Mouse (Mus musculus) forebrain, embryonic 13.5 days (tissue): Measurements from ENCODE around the gene Adgrd1. TPM values are rescaled to one million over a fixed set of nuclear protein-coding genes. Genes with fewer than 3 reads are reported as not detected.

ENCODE experiments used
- ATAC-seq: fragments of 200-750 bp; cut with Nextera tagmentation; 2 replicates; pipeline ENCODE4 v1.8.0; 2017
- H3K27ac ChIP-seq: fragments of 300-500 bp; sonication (generic); 2 replicates; pipeline ENCODE4 v1.5.1; 2015; ENCODE audit warnings: inconsistent platforms, mild to moderate bottlenecking, moderate library complexity
- H3K27me3 ChIP-seq: fragments of 300-500 bp; sonication (generic); 2 replicates; pipeline ENCODE4 v1.6.1; 2015; ENCODE audit warnings: mild to moderate bottlenecking, inconsistent platforms
- H3K36me3 ChIP-seq: fragments of 300-500 bp; sonication (generic); 2 replicates; pipeline ENCODE4 v1.6.1; 2015; ENCODE audit warnings: mild to moderate bottlenecking, inconsistent platforms; ENCODE audit not compliant: poor library complexity, severe bottlenecking
- H3K4me1 ChIP-seq: fragments of 300-500 bp; sonication (generic); 2 replicates; pipeline ENCODE4 v1.6.1; 2015; ENCODE audit warnings: inconsistent platforms
- H3K4me2 ChIP-seq: fragments of 300-500 bp; sonication (generic); 2 replicates; pipeline ENCODE4 v1.6.1; 2015; ENCODE audit warnings: inconsistent platforms, mild to moderate bottlenecking, moderate library complexity
- H3K4me3 ChIP-seq: fragments of 300-500 bp; sonication (generic); 2 replicates; pipeline ENCODE4 v1.5.1; 2015; ENCODE audit warnings: mild to moderate bottlenecking, inconsistent platforms
- H3K9ac ChIP-seq: fragments of 300-500 bp; sonication (generic); 2 replicates; pipeline ENCODE4 v1.6.1; 2015; ENCODE audit warnings: mild to moderate bottlenecking, inconsistent platforms
- H3K9me3 ChIP-seq: fragments of 300-500 bp; sonication (generic); replicated peaks from 2 replicates; pipeline ENCODE4 v1.6.1; 2016; ENCODE audit warnings: inconsistent platforms
- WGBS: fragments of 180-500 bp; shearing (Covaris S2); methylation state at CpG from one replicate; pipeline ENCODE4 v1.1.7; 2015; 5-methylcytosine and 5-hydroxymethylcytosine counted together
- polyA plus RNA-seq: library from polyadenylated mRNA; unstranded; fragments of >200 nt; fragmentation: Nextera tagmentation; extraction: Ambion mirVana; gene quantifications from 2 replicates; pipeline ENCODE4 v1.2.1, GENCODE M21; 2015

The Adgrd1 gene
- polyA plus RNA-seq, 1 experiment from 2014 or later = 0.09 TPM

DNA sequence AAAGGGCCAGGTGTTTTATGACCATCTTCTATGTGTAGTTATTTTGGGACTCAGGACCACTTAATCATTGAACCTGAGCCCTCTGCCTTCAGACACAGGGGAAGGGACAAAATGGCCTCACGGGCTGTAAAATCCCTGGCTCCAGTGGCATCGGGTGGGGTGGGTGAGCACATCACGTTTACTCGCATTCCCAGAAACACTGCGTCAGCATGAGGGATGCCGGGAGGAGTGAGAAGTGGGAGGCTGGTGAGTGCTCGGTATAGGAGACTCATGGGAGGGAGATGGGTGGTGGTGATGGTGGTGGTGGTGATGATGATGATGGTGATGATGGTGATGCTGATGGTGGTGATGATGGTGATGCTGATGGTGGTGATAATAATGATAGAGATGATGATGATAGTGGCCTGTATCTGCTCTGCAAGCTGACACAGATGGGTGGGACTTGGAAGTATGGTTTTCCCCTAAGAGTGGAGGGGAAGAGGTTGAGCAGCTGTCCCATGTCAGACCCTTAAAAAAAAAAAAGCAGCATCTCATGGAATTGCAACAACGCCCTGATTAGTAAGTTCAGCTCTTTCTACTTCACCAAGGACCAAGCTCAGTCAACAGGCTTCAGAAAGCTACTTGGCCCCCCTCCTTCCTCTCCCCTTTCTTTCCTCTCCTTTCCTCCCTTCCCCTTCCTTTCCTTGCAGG lies 29.9 kb upstream of the Adgrd1 start:
- no peaks in the 10 kb centered on the region for H3K36me3 ChIP-seq
- H3K27me3 ChIP-seq = no peaks in the 10 kb centered on the region
- H3K9ac ChIP-seq = no peak overlapping the region
- peaks cover 20% of the 10 kb centered on the region for H3K4me1 ChIP-seq
- no peak overlapping the region for H3K4me2 ChIP-seq
- H3K9me3 ChIP-seq = no peaks in the 10 kb centered on the region
- H3K4me3 ChIP-seq = no peak overlapping the region
- ATAC-seq = no peak
- WGBS = 94% methylated on average over 8 of the region's 8 CpGs
- no peak overlapping the region for H3K27ac ChIP-seq

DNA sequence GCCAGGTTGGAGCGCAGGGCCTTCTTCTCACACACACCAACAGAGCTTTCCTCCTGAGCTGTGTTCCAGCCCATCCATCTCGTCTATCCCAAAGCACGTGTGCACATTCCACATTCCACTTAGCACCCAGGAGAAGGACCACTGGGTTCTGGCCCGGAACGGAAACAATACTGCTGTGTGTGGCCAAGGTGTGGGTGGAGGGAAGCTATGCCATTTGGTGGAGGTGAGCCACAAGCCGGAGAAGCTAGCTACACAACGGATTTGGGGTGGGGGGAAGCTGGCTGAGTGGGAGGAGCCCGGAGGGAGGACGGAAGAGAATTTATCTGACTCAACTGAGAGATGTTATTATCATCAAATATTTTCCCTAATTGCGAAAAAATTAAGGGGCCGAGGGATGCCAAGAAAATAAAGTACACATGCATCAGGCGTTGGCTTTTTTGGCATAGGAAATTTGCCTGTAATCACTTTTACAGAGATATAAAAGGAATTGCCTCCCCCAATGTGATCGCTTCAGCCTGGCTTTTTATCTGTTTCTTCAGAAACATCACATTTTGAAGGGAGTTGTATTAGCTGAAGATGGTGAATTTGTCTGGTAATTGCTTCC lies 29.2 kb upstream of the Adgrd1 start:
- Histone ChIP-seq H3K4me1 (peaks cover 26% of the 10 kb centered on the region), H3K27me3 (no peaks in the 10 kb centered on the region), H3K9ac (no peak overlapping the region), H3K9me3 (no peaks in the 10 kb centered on the region), H3K36me3 (no peaks in the 10 kb centered on the region), H3K4me3 (no peak overlapping the region), H3K27ac (no peak overlapping the region), H3K4me2 (no peak overlapping the region)
- WGBS = 83% methylated on average over 13 of the region's 13 CpGs
- no peak for ATAC-seq

DNA sequence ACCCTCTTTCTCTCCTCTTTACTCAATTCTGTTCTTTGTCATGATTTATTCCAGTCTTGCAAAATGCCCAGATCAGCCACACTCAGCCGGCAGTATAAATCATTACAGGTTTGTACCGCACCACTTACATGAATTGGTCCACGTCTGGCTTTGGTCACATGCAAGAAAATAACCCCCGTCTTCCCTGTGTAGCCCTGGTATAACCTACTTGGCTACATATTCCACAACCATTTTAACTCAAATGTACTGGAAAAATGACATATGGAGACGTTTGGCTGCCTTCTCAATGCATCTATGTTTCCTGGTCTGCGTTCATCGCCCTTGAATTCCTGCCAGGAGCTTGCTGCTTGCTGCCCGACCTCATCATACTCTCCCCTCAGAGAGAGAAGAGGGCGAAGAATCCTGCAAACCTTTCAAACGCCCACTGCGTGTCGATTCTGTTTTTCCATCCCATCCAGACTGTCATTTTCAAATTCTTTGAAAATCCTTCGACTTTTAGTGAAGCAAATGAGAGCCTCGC lies 24.7 kb upstream of the Adgrd1 start:
- ATAC-seq = no peak
- Histone ChIP-seq H3K4me1 (peaks cover 20% of the 10 kb centered on the region), H3K4me3 (no peak overlapping the region), H3K27ac (peak overlapping the region; percentile 54), H3K9ac (no peak overlapping the region), H3K27me3 (no peaks in the 10 kb centered on the region), H3K4me2 (no peak overlapping the region), H3K9me3 (no peaks in the 10 kb centered on the region), H3K36me3 (no peaks in the 10 kb centered on the region)
- 68% methylated on average over 14 of the region's 14 CpGs for WGBS

DNA sequence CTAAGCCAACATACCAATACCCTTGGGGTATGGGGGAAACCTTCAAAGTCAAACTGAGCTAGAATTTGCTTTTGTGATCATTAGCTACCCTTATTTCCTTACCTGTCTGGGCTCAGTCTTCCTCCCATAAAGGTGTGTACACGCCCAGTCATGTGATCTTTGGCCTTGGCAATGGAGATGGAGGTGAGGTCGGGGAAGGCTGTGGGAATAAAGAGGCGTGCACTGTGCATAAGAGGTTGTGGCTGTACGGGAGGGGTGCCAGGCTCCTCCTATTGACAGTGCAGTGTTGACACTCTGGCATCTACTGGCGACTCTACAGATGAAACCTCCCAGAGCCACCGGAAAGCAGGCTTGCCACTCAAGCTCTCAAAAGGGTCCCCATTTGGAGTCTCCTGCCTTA lies 23.1 kb upstream of the Adgrd1 start:
- peaks cover 20% of the 10 kb centered on the region for H3K4me1 ChIP-seq
- H3K36me3 ChIP-seq = no peaks in the 10 kb centered on the region
- no peak overlapping the region for H3K9ac ChIP-seq
- no peaks in the 10 kb centered on the region for H3K27me3 ChIP-seq
- H3K27ac ChIP-seq = no peak overlapping the region
- 82% methylated on average over 6 of the region's 6 CpGs for WGBS
- H3K9me3 ChIP-seq = no peaks in the 10 kb centered on the region
- no peak overlapping the region for H3K4me3 ChIP-seq
- no peak overlapping the region for H3K4me2 ChIP-seq
- no peak for ATAC-seq

DNA sequence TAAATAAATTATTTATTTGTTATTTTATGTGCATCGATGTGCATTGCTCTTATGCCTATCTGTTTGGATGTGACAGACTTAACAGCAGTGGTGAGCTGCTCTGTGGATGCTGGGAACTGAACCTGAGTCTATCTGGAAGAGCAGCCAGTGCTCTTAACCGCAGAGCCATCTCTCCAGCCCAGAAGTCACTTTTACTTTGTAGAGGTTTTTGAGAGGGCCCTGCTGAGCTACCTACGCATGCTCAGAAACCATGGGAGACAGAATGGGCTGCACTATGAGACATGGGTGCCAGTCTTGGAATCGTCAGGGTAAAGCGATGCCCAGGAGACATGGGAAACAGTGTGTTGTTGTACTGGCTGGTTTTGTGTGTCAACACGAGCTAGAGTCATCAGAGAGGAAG lies 20.5 kb upstream of the Adgrd1 start:
- no peaks in the 10 kb centered on the region for H3K27me3 ChIP-seq
- 87% methylated on average over 6 of the region's 6 CpGs for WGBS
- H3K4me2 ChIP-seq = no peak overlapping the region
- H3K9me3 ChIP-seq = no peaks in the 10 kb centered on the region
- peaks cover 17% of the 10 kb centered on the region for H3K4me1 ChIP-seq
- no peak overlapping the region for H3K9ac ChIP-seq
- no peak overlapping the region for H3K27ac ChIP-seq
- ATAC-seq = no peak
- H3K36me3 ChIP-seq = no peaks in the 10 kb centered on the region
- no peak overlapping the region for H3K4me3 ChIP-seq

DNA sequence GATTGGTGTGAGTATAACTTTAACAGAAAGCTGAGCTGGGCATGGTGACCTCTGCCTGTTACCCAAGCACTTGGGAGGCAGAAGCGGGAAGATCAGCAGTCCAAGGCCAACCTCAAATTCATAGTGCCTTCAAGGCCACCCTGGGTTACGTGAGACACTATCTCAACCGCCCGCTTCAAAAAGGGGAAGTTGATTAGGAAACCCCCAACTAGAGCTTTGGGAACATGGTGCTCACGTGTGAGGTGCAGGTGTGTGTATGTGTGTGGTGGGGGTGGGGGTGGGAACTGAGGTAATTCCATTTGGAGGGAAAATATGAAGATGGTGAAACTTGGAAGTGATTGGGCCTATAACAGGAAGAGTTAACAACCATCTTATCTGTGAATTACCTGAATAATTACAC lies 19.3 kb upstream of the Adgrd1 start:
- peaks cover 7% of the 10 kb centered on the region for H3K4me1 ChIP-seq
- no peak overlapping the region for H3K4me2 ChIP-seq
- H3K9ac ChIP-seq = no peak overlapping the region
- no peaks in the 10 kb centered on the region for H3K36me3 ChIP-seq
- no peak overlapping the region for H3K27ac ChIP-seq
- H3K27me3 ChIP-seq = no peaks in the 10 kb centered on the region
- ATAC-seq = no peak
- no peaks in the 10 kb centered on the region for H3K9me3 ChIP-seq
- WGBS = 89% methylated on average over 5 of the region's 5 CpGs
- H3K4me3 ChIP-seq = no peak overlapping the region

DNA sequence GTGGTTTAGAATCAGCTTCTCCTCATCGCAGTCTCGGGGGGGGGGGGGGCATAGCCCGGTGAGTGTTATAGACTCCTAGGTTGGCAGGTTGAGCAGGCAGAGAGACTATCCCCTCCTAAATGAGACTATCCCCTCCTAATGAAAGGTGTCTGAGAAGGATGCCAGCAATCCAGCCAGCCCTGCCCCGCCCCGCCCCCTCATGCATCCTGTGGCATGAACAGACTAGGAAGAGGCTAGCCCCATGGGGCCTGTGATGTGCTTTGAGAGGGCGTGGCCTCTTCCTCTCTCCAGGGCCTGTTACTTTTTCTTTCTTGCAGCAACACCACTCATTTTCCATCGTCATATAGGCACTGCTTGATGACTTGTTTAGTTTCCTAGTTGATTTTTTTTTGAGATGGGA lies 15.0 kb upstream of the Adgrd1 start:
- Histone ChIP-seq H3K36me3 (no peaks in the 10 kb centered on the region), H3K27ac (no peak overlapping the region)
- WGBS = 88% methylated on average over 7 of the region's 7 CpGs

DNA sequence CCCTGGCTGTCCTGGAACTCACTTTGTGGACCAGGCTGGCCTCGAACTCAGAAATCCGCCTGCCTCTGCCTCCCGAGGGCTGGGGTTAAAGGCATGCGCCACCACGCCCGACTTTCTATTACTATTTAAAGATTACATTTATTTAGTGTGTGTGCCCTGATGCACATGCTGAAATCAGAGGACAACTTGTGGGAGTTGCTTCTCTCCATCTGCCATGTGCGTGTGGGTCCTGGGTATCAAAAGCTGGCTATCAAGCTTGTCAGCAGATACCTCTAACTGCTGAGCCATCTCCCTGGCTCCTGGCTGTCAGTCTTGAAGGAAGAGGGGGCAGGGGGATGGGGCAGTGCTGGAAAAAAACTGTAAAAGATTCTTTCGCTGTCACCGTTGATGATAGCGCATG lies 11.4 kb upstream of the Adgrd1 start:
- Histone ChIP-seq H3K4me2 (no peak overlapping the region), H3K36me3 (no peaks in the 10 kb centered on the region), H3K4me3 (no peak overlapping the region), H3K27ac (no peak overlapping the region), H3K4me1 (no peaks in the 10 kb centered on the region), H3K9me3 (no peaks in the 10 kb centered on the region), H3K9ac (no peak overlapping the region), H3K27me3 (no peaks in the 10 kb centered on the region)
- no peak for ATAC-seq
- WGBS = 90% methylated on average over 10 of the region's 10 CpGs

More for the DNA sequence above, 15.0 kb upstream of the Adgrd1 start:
- H3K9me3 ChIP-seq = no peaks in the 10 kb centered on the region
- no peaks in the 10 kb centered on the region for H3K4me1 ChIP-seq
- no peaks in the 10 kb centered on the region for H3K27me3 ChIP-seq
- H3K9ac ChIP-seq = no peak overlapping the region
- no peak for ATAC-seq
- no peak overlapping the region for H3K4me3 ChIP-seq
- H3K4me2 ChIP-seq = no peak overlapping the region

DNA sequence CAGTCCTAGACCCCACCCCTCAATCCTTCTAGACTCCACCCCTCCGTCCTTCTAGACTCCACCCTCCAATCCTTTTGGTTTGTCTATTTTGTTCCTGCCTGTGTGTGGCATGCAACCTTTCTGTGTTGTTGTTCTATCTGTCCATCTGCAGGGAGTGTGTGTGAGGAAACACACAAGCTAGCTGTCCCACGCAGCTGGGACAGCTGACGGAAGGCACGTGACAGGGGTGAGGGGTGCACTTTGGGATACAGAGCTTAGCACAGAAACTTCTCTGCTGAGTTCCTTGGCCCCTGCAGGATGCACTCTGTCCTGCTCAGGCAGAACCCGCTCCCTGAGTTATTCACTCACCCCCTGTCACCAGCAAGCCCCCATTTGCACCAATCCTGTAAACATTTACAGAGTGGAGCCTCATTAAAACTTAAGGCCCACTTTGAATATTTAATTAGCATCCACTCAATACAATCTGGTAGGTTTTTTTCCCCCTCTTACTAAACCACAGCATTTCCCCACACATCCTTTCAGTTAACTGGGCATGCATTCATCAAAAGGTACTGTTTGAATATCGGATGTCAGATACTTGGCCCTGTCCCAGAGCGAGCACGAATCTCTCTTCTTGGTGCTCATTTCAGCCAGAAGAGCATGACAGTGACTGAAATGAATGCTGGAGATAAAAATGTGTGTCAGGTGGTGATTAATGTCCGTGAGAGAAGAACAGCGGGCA lies 4.0 kb upstream of the Adgrd1 start:
- H3K27ac ChIP-seq = peak overlapping the region; percentile 62; the same call in 1 of the 2 replicates
- 0 out of 2 replicates have a peak, but pooled peaks cover 5% of the 10 kb centered on the region for H3K27me3 ChIP-seq
- WGBS = 41% methylated on average over 10 of the region's 10 CpGs
- no peak overlapping the region for H3K9ac ChIP-seq
- H3K4me1 ChIP-seq = peaks cover 17% of the 10 kb centered on the region
- H3K4me2 ChIP-seq = no peak overlapping the region
- H3K36me3 ChIP-seq = no peaks in the 10 kb centered on the region
- H3K9me3 ChIP-seq = no peaks in the 10 kb centered on the region
- H3K4me3 ChIP-seq = no peak overlapping the region
- ATAC-seq = peak; percentile 69

DNA sequence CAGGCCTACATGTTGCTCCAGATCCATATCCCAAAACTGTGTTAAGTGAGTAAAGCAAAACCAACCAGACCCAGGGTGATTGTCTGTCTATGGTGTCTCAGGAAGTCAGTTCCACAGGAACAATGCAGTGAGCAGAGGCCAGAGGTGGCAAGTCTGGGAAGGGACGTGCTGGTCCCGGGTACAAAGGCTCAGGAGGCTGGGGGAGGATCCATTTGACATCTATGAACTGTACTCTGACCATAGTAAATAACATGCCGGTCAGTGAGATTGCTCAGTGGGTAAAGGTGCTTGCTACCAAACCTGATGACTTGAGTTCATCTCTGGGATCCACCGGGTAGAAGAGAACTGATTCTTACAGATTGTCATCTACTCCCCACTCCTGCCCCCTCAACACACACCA lies 3.4 kb upstream of the Adgrd1 start:
- 0 out of 2 replicates have a peak, but pooled peaks cover 5% of the 10 kb centered on the region for H3K27me3 ChIP-seq
- H3K27ac ChIP-seq = no peak overlapping the region
- no peak overlapping the region for H3K4me3 ChIP-seq
- WGBS = 73% methylated on average over 4 of the region's 4 CpGs
- peaks cover 17% of the 10 kb centered on the region for H3K4me1 ChIP-seq
- H3K9ac ChIP-seq = no peak overlapping the region
- no peaks in the 10 kb centered on the region for H3K36me3 ChIP-seq
- no peak overlapping the region for H3K4me2 ChIP-seq
- no peaks in the 10 kb centered on the region for H3K9me3 ChIP-seq
- no peak for ATAC-seq

DNA sequence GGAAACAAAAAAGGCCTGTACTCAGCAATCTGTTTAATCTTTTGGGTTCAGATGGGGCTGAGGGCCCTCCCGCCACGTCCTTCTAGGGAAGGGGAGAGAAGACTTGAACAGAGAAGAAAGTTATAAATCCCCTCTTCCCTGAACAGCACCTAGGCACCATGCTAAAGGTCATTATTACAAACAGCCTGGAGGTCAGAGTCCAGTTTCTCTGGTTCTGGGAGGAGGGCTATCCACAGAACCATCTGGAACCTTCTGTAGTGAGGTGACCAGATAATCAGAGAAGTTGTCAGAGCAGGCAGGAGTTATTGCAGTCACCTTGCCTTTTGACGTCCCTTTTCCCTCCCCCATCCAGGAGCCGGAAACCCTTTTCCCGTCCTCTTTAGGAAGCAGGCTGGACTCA lies 2.3 kb upstream of the Adgrd1 start:
- Histone ChIP-seq H3K9me3 (no peaks in the 10 kb centered on the region), H3K27me3 (0 out of 2 replicates have a peak, but pooled peaks cover 5% of the 10 kb centered on the region), H3K4me2 (no peak overlapping the region), H3K4me3 (no peak overlapping the region), H3K27ac (no peak overlapping the region), H3K9ac (no peak overlapping the region), H3K36me3 (no peaks in the 10 kb centered on the region), H3K4me1 (peaks cover 17% of the 10 kb centered on the region)
- 69% methylated on average over 5 of the region's 5 CpGs for WGBS
- ATAC-seq = no peak

DNA sequence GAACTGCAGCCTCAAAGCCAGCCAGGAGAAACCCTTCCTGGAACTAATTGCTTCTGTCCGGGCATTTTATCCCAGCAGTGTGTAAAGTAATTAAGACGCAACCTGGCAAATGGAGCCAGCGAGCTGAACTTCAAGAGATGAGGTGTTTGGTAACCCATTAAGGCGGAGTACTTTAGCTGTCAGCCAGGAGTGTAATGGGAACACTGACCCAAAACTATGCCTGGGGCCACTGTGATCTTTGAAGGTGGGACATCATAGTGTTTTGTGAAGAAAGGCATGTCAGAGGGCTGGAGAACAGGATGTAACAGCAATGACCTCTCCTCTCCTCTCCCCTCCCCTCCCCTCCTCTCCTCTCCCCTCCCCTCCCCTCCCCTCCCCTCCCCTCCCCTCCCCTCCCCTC lies 7.5 kb downstream of the Adgrd1 start:
- Histone ChIP-seq H3K27ac (no peak overlapping the region), H3K9me3 (no peaks in the 10 kb centered on the region), H3K4me1 (peaks cover 3% of the 10 kb centered on the region; the same call in 1 of the 2 replicates), H3K4me2 (no peak overlapping the region), H3K27me3 (0 out of 2 replicates have a peak, but pooled peaks cover 3% of the 10 kb centered on the region), H3K4me3 (no peak overlapping the region), H3K9ac (no peak overlapping the region), H3K36me3 (no peaks in the 10 kb centered on the region)
- 47% methylated on average over 4 of the region's 4 CpGs for WGBS
- no peak for ATAC-seq
